Mouse (Mus musculus) lung, postnatal 0 days (tissue): ENCODE measurements around the gene Ldb1.

Experiments
- CTCF ChIP-seq: IDR thresholded peaks from 2 replicates; pipeline ENCODE4 v1.5.1; 2016; ENCODE audit warnings: antibody characterized with exemption, mild to moderate bottlenecking
- EP300 ChIP-seq: IDR thresholded peaks from 2 replicates; pipeline ENCODE4 v1.6.1; 2016; ENCODE audit warnings: antibody characterized with exemption, mild to moderate bottlenecking, control low read depth

- TF ChIP-seq CTCF (no peak), EP300 (no peak)
Observed at GRCm38 (mm10) chr19:46032731-46033510, 12.1 kb downstream of the Ldb1 start.
